Mouse (Mus musculus) liver, embryonic 14.5 days (tissue): Measurements from ENCODE around the gene Phkg2.

Experiments
- CTCF ChIP-seq: IDR thresholded peaks from 2 replicates; pipeline ENCODE4 v1.5.1; 2016; ENCODE audit warnings: antibody characterized with exemption, low read depth, control low read depth
- EP300 ChIP-seq: IDR thresholded peaks from 2 replicates; pipeline ENCODE4 v1.6.1; 2016; ENCODE audit warnings: antibody characterized with exemption, low read depth

- no peak for TF ChIP-seq CTCF
- no peak for TF ChIP-seq EP300
These were observed 975 bp downstream of the Phkg2 start for GRCm38 (mm10) chr7:127574115-127574514.
